Mouse (Mus musculus): Measurements from ENCODE around the gene Pcca. TPM values are rescaled to one million over a fixed set of nuclear protein-coding genes. Genes with fewer than 3 reads are reported as not detected.

The Pcca gene
- total and polyA plus RNA-seq, 3 experiments = 38.6 to 102 (median 86.0) TPM

DNA sequence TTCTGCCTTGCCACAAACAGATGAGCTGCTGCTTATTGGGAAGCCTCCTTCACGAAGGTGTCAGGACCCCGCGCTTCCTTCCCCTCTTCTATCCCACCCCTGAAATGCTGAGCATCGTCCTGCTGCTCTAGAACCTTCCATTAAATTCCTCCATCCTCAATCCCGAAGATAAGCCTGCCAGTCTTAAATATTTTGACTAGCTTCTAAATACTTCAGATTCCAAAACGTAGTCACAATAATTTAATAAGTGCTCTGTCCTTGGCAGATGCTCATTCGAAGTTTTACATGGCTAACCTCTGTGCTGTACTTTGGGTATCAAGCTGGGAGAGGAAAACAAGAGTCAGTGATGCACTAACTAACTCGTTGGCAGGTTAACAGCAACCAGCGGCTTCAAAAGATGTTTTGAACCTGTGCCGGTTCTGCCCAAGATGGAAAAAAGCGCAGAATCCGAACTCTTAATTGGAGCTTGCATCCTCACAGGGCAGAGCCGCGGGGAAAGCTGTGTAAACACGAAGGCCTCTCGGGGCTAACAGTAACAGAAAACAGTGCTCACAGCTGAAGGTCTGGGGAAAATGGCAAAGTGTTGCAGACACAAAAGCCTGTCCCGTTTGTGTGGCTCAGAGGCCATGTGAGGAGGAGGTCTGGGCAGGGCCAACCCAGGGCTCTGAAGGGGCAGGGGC lies 155.2 kb downstream of the Pcca start:
- no peak overlapping the region for H3K9ac ChIP-seq (ENCODE audit: low read depth, low read length)
- no peak for DNase-seq
- 73% methylated on average over 17 of the region's 17 CpGs for WGBS
- H3K4me3 ChIP-seq = no peak overlapping the region
- H3K4me1 ChIP-seq (ENCODE audit: control insufficient read depth, insufficient read depth, low read length) = no peaks in the 10 kb centered on the region
- intact Hi-C loops (cut with DNase I) = no loop called here
- H3K27me3 ChIP-seq (ENCODE audit: control insufficient read depth, insufficient read depth, low read length) = no peaks in the 10 kb centered on the region
- no peaks in the 10 kb centered on the region for H3K79me2 ChIP-seq (replicated peaks; ENCODE audit: control insufficient read depth, insufficient read depth, low read length)
- H3K36me3 ChIP-seq (ENCODE audit: control insufficient read depth, insufficient read depth, low read length) = no peaks in the 10 kb centered on the region
- TF ChIP-seq EP300 (IDR thresholded peaks at IDR 0.05; ENCODE audit: insufficient read depth, low read depth, low read length) (no peak), POLR2A (IDR thresholded peaks at IDR 0.05; ENCODE audit: insufficient read depth, low read depth, low read length) (no peak), CTCF (IDR thresholded peaks at IDR 0.05) (no peak)
- H3K27ac ChIP-seq = no peak overlapping the region

DNA sequence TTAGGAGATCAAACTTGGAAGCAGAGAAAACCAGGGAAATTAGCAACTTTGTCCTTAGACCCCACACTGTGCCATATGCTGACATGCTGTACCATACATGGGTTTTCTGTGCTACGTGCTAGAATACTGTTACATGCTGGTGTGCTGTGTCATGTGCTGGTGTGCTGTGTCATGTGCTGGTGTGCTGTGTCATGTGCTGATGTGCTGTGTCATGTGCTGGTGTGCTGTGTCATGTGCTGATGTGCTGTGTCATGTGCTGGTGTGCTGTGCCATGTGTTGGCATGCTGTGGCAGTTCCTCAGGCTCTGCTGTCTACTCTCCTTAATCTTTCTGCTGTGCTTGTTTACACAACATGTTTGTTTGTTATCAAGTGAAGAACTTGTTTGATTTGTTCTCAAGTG lies 157.4 kb downstream of the Pcca start:
- no peak for DNase-seq
- intact Hi-C loops (cut with DNase I) = no loop called here
- Histone ChIP-seq H3K9ac (ENCODE audit: low read depth, low read length) (no peak overlapping the region), H3K36me3 (ENCODE audit: control insufficient read depth, insufficient read depth, low read length) (no peaks in the 10 kb centered on the region), H3K4me3 (no peak overlapping the region), H3K27me3 (ENCODE audit: control insufficient read depth, insufficient read depth, low read length) (no peaks in the 10 kb centered on the region), H3K79me2 (replicated peaks; ENCODE audit: control insufficient read depth, insufficient read depth, low read length) (no peaks in the 10 kb centered on the region), H3K27ac (no peak overlapping the region), H3K4me1 (ENCODE audit: control insufficient read depth, insufficient read depth, low read length) (no peaks in the 10 kb centered on the region)
- TF ChIP-seq POLR2A (IDR thresholded peaks at IDR 0.05; ENCODE audit: insufficient read depth, low read depth, low read length) = no peak
- no peak for TF ChIP-seq EP300 (IDR thresholded peaks at IDR 0.05; ENCODE audit: insufficient read depth, low read depth, low read length)
- no peak for TF ChIP-seq CTCF (IDR thresholded peaks at IDR 0.05)
- 91% methylated on average over 1 of the region's 1 CpGs for WGBS

- WGBS = 42% methylated on average over 1 of the region's 1 CpGs
- intact Hi-C loops (cut with DNase I) = no loop called here
These were observed 166.2 kb downstream of the Pcca start for GRCm38 (mm10) chr14:122700333-122700732.

DNA sequence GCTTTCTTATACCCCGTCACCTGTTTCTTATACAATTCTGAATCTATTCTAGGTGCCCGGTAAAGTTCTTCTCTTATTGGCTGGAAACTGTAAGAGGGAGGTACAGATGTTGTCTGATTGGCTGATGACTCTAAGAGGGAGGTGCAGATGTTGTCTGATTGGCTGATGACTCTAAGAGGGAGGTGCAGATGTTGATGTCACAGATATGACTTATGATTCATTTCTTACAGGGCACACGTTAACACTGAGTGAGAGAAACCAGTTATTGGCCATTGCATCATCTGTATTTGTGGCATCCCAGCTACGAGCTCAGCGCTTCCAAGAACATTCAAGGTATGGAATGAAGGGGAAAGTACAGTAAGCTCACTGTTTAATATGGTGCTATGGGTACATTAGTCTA lies 179.7 kb downstream of the Pcca start:
- Histone ChIP-seq H3K4me1 (ENCODE audit: control insufficient read depth, insufficient read depth, low read length) (no peaks in the 10 kb centered on the region), H3K27ac (no peak overlapping the region), H3K27me3 (ENCODE audit: control insufficient read depth, insufficient read depth, low read length) (no peaks in the 10 kb centered on the region), H3K9ac (ENCODE audit: low read depth, low read length) (no peak overlapping the region), H3K79me2 (replicated peaks; ENCODE audit: control insufficient read depth, insufficient read depth, low read length) (no peaks in the 10 kb centered on the region), H3K4me3 (no peak overlapping the region), H3K36me3 (ENCODE audit: control insufficient read depth, insufficient read depth, low read length) (no peaks in the 10 kb centered on the region)
- intact Hi-C loops (cut with DNase I) = no loop called here
- no peak for TF ChIP-seq CTCF (IDR thresholded peaks at IDR 0.05)
- TF ChIP-seq POLR2A (IDR thresholded peaks at IDR 0.05; ENCODE audit: insufficient read depth, low read depth, low read length) = no peak
- DNase-seq = no peak
- whole genome bisulfite sequencing = 96% methylated on average over 5 of the region's 5 CpGs

More at GRCm38 (mm10) chr14:122700333-122700732, 166.2 kb downstream of the Pcca start:
- DNase-seq = no peak
- no peaks in the 10 kb centered on the region for H3K79me2 ChIP-seq (replicated peaks; ENCODE audit: control insufficient read depth, insufficient read depth, low read length)
- TF ChIP-seq CTCF (IDR thresholded peaks at IDR 0.05) (no peak), POLR2A (IDR thresholded peaks at IDR 0.05; ENCODE audit: insufficient read depth, low read depth, low read length) (no peak), EP300 (IDR thresholded peaks at IDR 0.05; ENCODE audit: insufficient read depth, low read depth, low read length) (no peak)
- H3K4me1 ChIP-seq (ENCODE audit: control insufficient read depth, insufficient read depth, low read length) = no peaks in the 10 kb centered on the region
- H3K9ac ChIP-seq (ENCODE audit: low read depth, low read length) = no peak overlapping the region
- H3K4me3 ChIP-seq = no peak overlapping the region
- H3K27me3 ChIP-seq (ENCODE audit: control insufficient read depth, insufficient read depth, low read length) = no peaks in the 10 kb centered on the region
- H3K27ac ChIP-seq = no peak overlapping the region
- H3K36me3 ChIP-seq (ENCODE audit: control insufficient read depth, insufficient read depth, low read length) = no peaks in the 10 kb centered on the region

GRCm38 (mm10) chr14:122714911-122715310 lies 180.8 kb downstream of the Pcca start:
- intact Hi-C loops (cut with DNase I) = no loop called here
- no peak overlapping the region for H3K4me3 ChIP-seq
- TF ChIP-seq POLR2A (IDR thresholded peaks at IDR 0.05; ENCODE audit: insufficient read depth, low read depth, low read length) = no peak
- no peak for TF ChIP-seq EP300 (IDR thresholded peaks at IDR 0.05; ENCODE audit: insufficient read depth, low read depth, low read length)
- TF ChIP-seq CTCF (IDR thresholded peaks at IDR 0.05) = no peak
- H3K36me3 ChIP-seq (ENCODE audit: control insufficient read depth, insufficient read depth, low read length) = no peaks in the 10 kb centered on the region
- no peaks in the 10 kb centered on the region for H3K79me2 ChIP-seq (replicated peaks; ENCODE audit: control insufficient read depth, insufficient read depth, low read length)
- H3K4me1 ChIP-seq (ENCODE audit: control insufficient read depth, insufficient read depth, low read length) = no peaks in the 10 kb centered on the region
- no peak overlapping the region for H3K27ac ChIP-seq
- no peak for DNase-seq
- H3K27me3 ChIP-seq (ENCODE audit: control insufficient read depth, insufficient read depth, low read length) = no peaks in the 10 kb centered on the region
- 67% methylated on average over 1 of the region's 1 CpGs for WGBS
- no peak overlapping the region for H3K9ac ChIP-seq (ENCODE audit: low read depth, low read length)

DNA sequence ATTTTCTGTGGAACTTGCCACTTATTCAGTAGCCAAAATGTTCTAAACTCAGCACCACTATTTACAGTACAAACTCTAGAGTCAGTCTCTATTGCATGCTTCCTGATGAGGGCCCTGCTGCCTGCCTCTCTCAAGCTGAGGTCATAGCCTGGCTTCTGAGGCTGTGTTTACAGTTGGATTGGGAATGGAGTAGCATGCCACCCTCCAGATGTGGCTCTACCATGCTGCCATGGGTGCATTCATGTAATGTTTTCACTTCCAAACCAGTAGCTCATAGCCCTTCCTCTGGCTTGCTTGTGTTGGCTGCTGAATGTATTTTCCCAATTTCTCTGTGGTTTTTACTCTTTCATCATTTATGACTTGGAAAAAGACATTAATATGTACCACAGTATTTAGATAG lies 181.9 kb downstream of the Pcca start:
- H3K4me1 ChIP-seq (ENCODE audit: control insufficient read depth, insufficient read depth, low read length) = no peaks in the 10 kb centered on the region; the same call in 1 of the 2 replicates
- no peaks in the 10 kb centered on the region for H3K27me3 ChIP-seq (ENCODE audit: control insufficient read depth, insufficient read depth, low read length)
- H3K9ac ChIP-seq (ENCODE audit: low read depth, low read length) = no peak overlapping the region
- no peaks in the 10 kb centered on the region for H3K36me3 ChIP-seq (ENCODE audit: control insufficient read depth, insufficient read depth, low read length)
- no peaks in the 10 kb centered on the region for H3K79me2 ChIP-seq (replicated peaks; ENCODE audit: control insufficient read depth, insufficient read depth, low read length)
- intact Hi-C loops (cut with DNase I) = no loop called here
- H3K4me3 ChIP-seq = no peak overlapping the region
- TF ChIP-seq EP300 (IDR thresholded peaks at IDR 0.05; ENCODE audit: insufficient read depth, low read depth, low read length) (no peak), POLR2A (IDR thresholded peaks at IDR 0.05; ENCODE audit: insufficient read depth, low read depth, low read length) (no peak), CTCF (IDR thresholded peaks at IDR 0.05) (no peak)
- DNase-seq = no peak
- no peak overlapping the region for H3K27ac ChIP-seq
